Mouse (Mus musculus): ENCODE data around the gene Cdk9. TPM values are rescaled to one million over a fixed set of nuclear protein-coding genes. Genes with fewer than 3 reads are reported as not detected.

Gene Cdk9
- polyA plus RNA-seq, 1 experiment from 2014 or later, result 112 TPM

DNA sequence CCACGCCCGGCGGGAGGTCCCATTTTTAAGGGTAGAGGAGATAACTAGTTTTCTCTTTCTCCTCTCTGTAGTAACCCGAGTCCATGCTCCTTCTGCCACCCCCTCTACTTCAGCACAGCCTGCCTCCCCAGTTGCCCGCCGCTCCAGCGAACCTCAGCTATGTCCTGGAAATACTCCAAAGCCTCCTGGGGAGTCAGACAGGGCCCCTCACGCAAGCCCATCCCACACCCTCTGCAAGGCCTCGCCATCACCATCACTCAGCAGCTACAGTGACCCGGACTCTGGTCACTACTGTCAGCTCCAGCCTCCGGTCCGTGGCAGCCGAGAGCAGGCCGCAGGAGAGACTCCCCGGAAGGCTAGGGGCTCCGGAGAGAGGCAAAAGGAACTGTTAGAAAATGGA lies 36.2 kb upstream of the Cdk9 start:
- H3K9ac ChIP-seq, result no peak overlapping the region
- peaks cover 17% of the 10 kb centered on the region for H3K4me1 ChIP-seq
- no peak overlapping the region for H3K27ac ChIP-seq
- no peak overlapping the region for H3K4me3 ChIP-seq
- no peaks in the 10 kb centered on the region for H3K9me3 ChIP-seq
- 89% methylated on average over 16 of the region's 16 CpGs for WGBS
- H3K36me3 ChIP-seq, result peaks cover 47% of the 10 kb centered on the region
- no peak overlapping the region for H3K4me2 ChIP-seq (replicated peaks)
- no peak for ATAC-seq (ENCODE audit: low FRiP score, low read depth)
- 0 out of 2 replicates have a peak, but pooled peaks cover 3% of the 10 kb centered on the region for H3K27me3 ChIP-seq

DNA sequence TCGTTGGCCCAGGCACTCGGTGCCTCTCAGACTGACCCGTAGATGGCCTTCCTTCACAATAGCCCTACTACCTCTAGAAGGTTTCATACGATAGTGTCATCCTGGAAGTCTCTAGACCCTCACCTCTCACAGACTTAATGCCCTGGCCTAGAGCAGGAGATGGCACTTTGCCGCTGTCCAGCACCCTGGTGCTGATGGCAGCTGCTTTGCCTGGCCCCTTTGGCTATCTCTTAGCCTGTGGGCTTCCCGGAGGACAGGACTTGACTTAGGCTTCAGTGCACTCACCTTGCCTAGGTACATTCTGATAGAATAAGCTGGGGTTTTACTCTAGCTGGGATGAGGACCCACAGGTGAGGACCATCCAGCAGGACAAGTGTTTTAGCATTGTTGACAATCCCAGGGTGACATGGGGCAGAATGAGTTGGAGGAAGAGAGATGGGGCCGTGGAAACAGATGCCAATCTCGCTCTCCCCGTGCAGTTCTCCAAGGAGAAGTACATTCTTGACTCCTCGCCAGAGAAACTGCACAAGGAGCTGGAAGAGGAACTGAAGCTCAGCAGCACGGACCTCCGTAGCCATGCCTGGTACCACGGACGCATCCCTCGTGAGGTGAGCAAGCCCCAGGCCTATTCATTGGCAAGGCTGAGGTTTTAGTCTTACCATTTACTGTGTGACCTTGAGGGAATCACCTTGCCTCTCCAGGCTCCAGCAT lies 31.6 kb upstream of the Cdk9 start:
- no peak for ATAC-seq (ENCODE audit: low FRiP score, low read depth)
- 76% methylated on average over 15 of the region's 15 CpGs for WGBS
- Histone ChIP-seq H3K4me2 (replicated peaks) (no peak overlapping the region), H3K27me3 (peaks cover 47% of the 10 kb centered on the region), H3K27ac (no peak overlapping the region), H3K36me3 (peaks cover 33% of the 10 kb centered on the region), H3K9me3 (no peaks in the 10 kb centered on the region), H3K4me1 (peaks cover 20% of the 10 kb centered on the region), H3K9ac (no peak overlapping the region), H3K4me3 (no peak overlapping the region)

DNA sequence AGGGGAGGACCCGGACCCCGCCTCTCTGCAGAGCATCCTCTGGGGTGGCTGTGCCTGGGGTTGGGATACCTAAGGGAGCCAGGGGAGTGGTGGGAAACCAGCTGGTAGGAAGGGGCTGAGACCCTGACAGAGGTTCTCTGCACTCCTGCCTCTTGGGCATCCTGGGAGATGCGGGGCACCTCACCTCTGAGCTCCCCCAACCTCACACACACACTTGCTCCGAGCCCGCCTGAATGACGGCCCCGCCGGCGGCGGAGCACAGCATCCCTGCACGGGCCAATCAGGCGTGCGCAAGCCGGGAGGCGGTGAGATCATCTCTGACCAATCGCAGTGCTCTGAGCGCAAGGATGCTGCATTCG lies 29.3 kb upstream of the Cdk9 start:
- Histone ChIP-seq H3K4me3 (peak overlapping the region; percentile 57), H3K36me3 (peaks cover 21% of the 10 kb centered on the region), H3K9ac (no peak overlapping the region), H3K27me3 (peaks cover 50% of the 10 kb centered on the region), H3K4me1 (peaks cover 20% of the 10 kb centered on the region), H3K4me2 (replicated peaks) (peak overlapping the region; percentile 97), H3K27ac (no peak overlapping the region), H3K9me3 (no peaks in the 10 kb centered on the region)
- 1% methylated on average over 18 of the region's 18 CpGs for whole genome bisulfite sequencing
- peak; percentile 70; the same call in 1 of the 2 replicates for ATAC-seq (ENCODE audit: low FRiP score, low read depth)

DNA sequence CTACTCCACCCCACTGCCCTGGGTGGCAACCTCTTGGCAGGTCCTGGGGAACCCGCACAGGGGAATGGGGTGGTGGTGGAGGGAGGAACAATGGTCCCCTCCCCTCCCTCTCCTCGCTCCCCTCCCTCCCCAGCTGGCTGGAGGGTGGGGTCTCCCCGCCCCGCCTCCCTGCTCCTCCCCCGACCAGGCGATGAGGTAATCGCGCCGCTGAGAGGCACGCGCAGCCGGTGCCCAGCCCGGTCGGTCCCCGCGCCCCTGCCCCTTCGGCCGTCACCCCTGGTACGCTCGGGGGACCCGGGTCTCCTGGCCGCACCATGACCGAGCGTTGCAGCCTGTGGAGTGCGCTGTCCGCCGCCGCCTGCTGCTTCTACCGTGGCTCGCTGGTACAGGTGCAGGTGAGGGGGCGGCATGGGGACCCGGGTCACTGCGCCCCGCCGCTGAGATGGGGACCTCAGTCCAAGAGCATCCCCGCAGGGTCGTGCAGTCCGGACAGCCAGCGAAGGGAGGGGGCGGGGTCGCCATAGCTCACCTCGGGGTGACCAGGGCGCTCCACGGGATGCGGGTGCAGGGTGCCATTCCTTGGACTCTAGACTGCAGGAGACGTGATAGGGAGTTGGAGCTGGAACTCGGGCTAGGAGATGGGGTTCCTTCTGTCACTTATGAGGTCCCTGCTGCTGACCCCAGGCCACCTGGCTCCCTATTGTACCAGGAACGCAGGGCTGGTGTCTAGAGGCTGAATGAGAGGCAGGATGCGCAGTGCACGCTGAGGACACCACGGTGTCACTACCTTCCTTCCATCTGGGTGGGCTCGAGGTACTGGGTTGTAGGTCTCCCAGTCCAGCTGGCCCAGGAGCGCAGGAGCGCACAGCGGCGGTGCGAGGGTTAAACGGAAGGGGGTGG lies 28.6 kb upstream of the Cdk9 start:
- 3% methylated on average over 45 of the region's 58 CpGs for WGBS
- peaks cover 50% of the 10 kb centered on the region for H3K27me3 ChIP-seq
- peak; percentile 54 for ATAC-seq (ENCODE audit: low FRiP score, low read depth)
- H3K4me3 ChIP-seq, result peak overlapping the region; percentile 57
- H3K4me2 ChIP-seq (replicated peaks), result peak overlapping the region; percentile 97
- peaks cover 15% of the 10 kb centered on the region for H3K36me3 ChIP-seq
- no peak overlapping the region for H3K27ac ChIP-seq
- H3K4me1 ChIP-seq, result peaks cover 20% of the 10 kb centered on the region
- H3K9ac ChIP-seq, result peak overlapping the region; percentile 63
- H3K9me3 ChIP-seq, result no peaks in the 10 kb centered on the region

DNA sequence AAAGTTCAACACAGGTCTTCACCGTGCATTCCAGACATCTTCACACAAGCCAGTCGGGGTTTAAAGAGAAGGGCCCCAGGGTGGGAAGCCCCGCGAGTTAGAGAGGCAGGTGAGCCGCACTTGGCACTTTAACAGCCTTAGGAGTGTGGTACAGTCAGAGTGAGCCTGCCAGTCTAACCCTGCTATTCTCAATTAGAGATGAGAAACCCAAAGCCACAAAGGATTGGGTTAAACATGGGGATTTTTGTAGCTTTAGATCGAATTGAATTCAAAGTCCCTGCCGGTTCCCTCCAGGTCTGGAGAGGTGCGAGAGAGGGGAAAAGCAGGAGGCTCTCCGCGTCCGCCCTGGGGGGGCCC lies 28.0 kb upstream of the Cdk9 start, which contains the start of gene 6330409D20Rik:
6330409D20Rik (minus strand) TSS at position 101 of the 357 bp plus-strand sequence.
- no peak for ATAC-seq (ENCODE audit: low FRiP score, low read depth)
- H3K4me3 ChIP-seq, result peak within 1 kb of the TSS; percentile 57
- WGBS, result 5% methylated on average over 11 of the region's 11 CpGs
- peaks cover 50% of the 10 kb centered on the region for H3K27me3 ChIP-seq
- peaks cover 20% of the 10 kb centered on the region for H3K4me1 ChIP-seq
- no peaks in the 10 kb centered on the region for H3K9me3 ChIP-seq
- H3K36me3 ChIP-seq, result peaks cover 8% of the 10 kb centered on the region
- peak within 1 kb of the TSS; percentile 97 for H3K4me2 ChIP-seq (replicated peaks)
- no peak within 1 kb of the TSS for H3K27ac ChIP-seq
- peak within 1 kb of the TSS; percentile 63 for H3K9ac ChIP-seq

DNA sequence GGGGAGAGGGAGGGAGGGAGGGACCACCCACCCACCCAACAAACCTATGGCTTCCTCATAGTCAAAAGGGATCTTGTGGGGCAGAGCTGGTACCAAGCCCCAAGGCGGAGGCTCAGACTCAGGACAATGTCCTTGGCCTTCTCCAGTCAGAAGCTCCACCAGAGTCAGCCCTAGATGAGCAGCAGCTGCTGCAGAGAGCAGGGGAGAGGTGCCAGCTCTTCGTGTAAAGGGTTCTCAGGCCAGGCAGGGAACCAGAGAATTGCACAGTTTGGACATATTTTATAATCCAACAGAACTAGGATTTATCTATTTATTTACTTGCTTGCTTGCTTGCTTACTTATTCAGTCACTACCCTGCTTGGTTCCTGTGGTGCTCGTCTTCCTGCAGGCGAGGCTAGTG lies 26.4 kb upstream of the Cdk9 start:
- Histone ChIP-seq H3K4me2 (replicated peaks) (no peak overlapping the region), H3K36me3 (no peaks in the 10 kb centered on the region), H3K27me3 (peaks cover 50% of the 10 kb centered on the region), H3K27ac (no peak overlapping the region), H3K4me3 (no peak overlapping the region), H3K4me1 (peaks cover 25% of the 10 kb centered on the region), H3K9ac (no peak overlapping the region), H3K9me3 (no peaks in the 10 kb centered on the region)
- ATAC-seq (ENCODE audit: low FRiP score, low read depth), result no peak
- WGBS, result 74% methylated on average over 4 of the region's 4 CpGs

DNA sequence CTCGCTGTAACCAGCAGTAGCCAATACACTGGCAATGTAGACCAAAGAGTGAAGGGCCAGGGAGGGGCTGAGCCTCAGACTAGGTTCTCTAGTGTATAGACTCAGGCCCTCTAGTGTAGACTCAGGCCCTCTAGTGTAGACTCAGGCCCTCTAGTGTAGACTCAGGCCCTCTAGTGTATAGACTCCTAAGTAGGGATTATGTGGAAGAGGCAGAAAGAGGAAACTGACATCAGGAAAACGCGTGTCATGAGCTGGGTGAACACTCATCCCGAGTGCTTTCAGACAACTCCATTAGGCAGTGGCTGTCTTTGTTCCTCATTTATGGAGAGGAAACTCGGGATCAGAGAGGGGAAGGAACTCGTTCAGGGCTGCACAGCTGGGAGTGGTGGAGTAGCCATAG lies 24.1 kb upstream of the Cdk9 start:
- ATAC-seq (ENCODE audit: low FRiP score, low read depth), result no peak
- H3K4me2 ChIP-seq (replicated peaks), result no peak overlapping the region
- no peak overlapping the region for H3K27ac ChIP-seq
- 0 out of 2 replicates have a peak overlapping the region, but pooled peaks have one; percentile 43 for H3K9ac ChIP-seq
- H3K4me1 ChIP-seq, result peaks cover 36% of the 10 kb centered on the region
- H3K4me3 ChIP-seq, result no peak overlapping the region
- no peaks in the 10 kb centered on the region for H3K9me3 ChIP-seq
- H3K36me3 ChIP-seq, result no peaks in the 10 kb centered on the region
- H3K27me3 ChIP-seq, result peaks cover 28% of the 10 kb centered on the region
- 62% methylated on average over 6 of the region's 6 CpGs for WGBS

DNA sequence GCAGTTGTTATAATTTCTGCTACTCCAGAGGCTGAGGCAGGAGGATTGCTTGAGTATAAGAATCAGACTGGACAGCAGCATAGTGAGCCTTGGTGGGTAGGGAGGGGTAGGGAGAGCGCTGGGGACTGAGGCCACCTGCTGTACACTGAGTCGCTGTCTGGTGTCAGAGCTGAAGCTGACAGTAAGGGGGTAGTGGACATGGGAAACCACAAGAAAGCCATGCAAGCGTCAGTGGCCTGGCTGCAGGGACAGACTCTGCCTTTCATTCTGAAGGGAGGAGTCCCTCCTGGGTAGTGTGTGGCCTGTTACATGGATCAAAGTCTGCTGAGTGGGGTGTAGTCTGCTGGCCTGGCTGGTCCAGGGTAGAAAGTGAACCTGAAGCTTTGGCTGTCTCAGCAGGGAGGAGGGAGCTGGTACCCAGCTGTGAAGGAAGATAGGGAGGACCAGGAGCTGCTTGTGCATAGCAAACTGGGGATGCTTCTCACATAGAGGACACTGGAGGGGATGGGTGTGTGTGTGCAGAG lies 23.5 kb upstream of the Cdk9 start:
- 41% methylated on average over 3 of the region's 3 CpGs for WGBS
- Histone ChIP-seq H3K36me3 (no peaks in the 10 kb centered on the region), H3K27ac (no peak overlapping the region), H3K4me1 (peaks cover 36% of the 10 kb centered on the region), H3K27me3 (peaks cover 22% of the 10 kb centered on the region), H3K9me3 (no peaks in the 10 kb centered on the region), H3K9ac (no peak overlapping the region), H3K4me3 (no peak overlapping the region), H3K4me2 (replicated peaks) (no peak overlapping the region)
- ATAC-seq (ENCODE audit: low FRiP score, low read depth), result no peak

DNA sequence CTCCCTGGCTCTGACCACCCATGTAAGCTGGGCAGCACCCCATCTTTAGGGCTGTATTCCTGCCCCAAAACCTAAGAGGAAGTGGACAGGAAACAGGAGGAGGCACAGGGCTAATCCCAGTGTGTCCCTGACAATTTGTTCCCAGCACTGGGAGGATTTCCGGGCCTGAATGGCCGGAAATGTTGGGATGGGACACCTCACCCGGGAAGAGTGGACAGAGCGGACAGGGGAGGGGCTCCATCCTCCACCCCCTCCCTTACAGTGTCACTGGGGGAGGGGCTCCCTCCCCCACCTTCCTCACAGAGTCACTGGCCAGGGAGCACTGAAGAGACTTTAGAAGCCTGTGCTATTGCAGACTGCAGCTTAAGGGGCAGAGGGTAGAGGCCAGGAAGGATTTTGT lies 22.1 kb upstream of the Cdk9 start:
- Histone ChIP-seq H3K4me3 (no peak overlapping the region), H3K36me3 (no peaks in the 10 kb centered on the region), H3K4me2 (replicated peaks) (no peak overlapping the region), H3K9me3 (no peaks in the 10 kb centered on the region), H3K4me1 (peaks cover 42% of the 10 kb centered on the region), H3K27ac (peak overlapping the region; percentile 35; the same call in 1 of the 2 replicates), H3K9ac (no peak overlapping the region), H3K27me3 (peaks cover 7% of the 10 kb centered on the region)
- no peak for ATAC-seq (ENCODE audit: low FRiP score, low read depth)
- 48% methylated on average over 4 of the region's 4 CpGs for WGBS

DNA sequence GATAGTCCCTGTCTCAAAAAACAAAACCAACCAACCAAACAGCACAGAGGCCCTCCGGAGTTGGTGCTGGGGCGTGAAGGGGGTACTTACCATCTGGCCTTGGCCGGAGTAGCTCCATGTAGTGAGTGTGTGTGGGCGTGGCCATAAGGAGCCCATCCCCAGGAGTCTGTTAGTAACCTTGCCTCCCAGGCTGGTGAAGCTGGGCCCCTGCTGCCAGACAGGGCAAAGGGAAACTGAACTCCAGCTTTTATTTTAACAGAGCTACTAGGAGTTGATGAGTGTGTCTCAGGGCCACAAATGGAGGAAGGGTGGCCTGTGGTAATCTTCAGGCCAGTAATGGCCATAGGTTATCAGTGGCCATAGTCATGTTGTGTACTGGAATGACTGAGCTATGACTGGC lies 21.6 kb upstream of the Cdk9 start:
- H3K36me3 ChIP-seq, result no peaks in the 10 kb centered on the region
- peaks cover 3% of the 10 kb centered on the region for H3K27me3 ChIP-seq
- H3K4me1 ChIP-seq, result peaks cover 46% of the 10 kb centered on the region
- H3K4me2 ChIP-seq (replicated peaks), result no peak overlapping the region
- H3K9me3 ChIP-seq, result no peaks in the 10 kb centered on the region
- WGBS, result 37% methylated on average over 4 of the region's 4 CpGs
- ATAC-seq (ENCODE audit: low FRiP score, low read depth), result no peak
- no peak overlapping the region for H3K9ac ChIP-seq
- H3K27ac ChIP-seq, result peak overlapping the region; percentile 35; the same call in 1 of the 2 replicates
- no peak overlapping the region for H3K4me3 ChIP-seq

DNA sequence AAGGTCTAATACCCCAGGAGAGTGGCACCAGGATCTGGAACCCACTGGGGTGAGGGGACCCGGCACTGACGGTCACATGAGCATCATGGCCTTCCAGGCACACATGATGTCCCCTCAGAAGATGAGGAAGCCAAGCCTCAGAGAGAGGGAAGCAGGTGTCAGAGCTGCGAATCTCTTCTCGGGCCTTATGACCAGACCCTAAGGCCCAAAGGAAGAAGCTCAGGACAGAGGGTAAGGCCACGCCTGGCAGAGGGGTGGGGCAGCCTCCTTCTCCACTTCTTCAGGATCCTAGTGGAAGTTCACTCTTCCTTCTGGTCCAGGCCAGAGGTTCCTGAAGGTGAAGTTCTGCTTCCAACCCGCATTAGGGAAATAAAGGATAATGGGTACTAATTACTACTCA lies 19.8 kb upstream of the Cdk9 start:
- no peaks in the 10 kb centered on the region for H3K36me3 ChIP-seq
- H3K27ac ChIP-seq, result no peak overlapping the region
- no peaks in the 10 kb centered on the region for H3K27me3 ChIP-seq
- peaks cover 57% of the 10 kb centered on the region for H3K4me1 ChIP-seq
- H3K9ac ChIP-seq, result no peak overlapping the region
- no peak overlapping the region for H3K4me2 ChIP-seq (replicated peaks)
- 76% methylated on average over 6 of the region's 6 CpGs for WGBS
- no peak overlapping the region for H3K4me3 ChIP-seq
- no peak for ATAC-seq (ENCODE audit: low FRiP score, low read depth)
- H3K9me3 ChIP-seq, result no peaks in the 10 kb centered on the region

DNA sequence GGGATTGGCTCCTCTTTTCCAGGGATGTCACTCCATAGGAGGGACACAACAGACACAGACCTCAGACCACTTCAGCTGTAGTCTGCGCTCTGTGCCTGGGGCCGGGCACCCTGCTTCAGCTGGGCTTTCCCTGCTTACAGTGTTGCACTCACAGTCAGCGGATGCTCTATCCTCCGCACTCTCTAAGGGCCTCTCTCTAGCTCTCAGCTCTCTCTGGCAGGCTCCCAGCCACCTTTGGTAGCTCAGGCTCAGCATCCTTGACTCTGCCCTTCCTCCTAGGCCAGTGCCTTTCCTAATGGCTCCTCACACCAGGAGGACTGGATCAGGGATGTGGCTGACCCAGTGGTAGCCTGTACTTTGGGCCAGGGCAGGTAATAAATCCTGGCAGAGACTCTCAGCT lies 19.0 kb upstream of the Cdk9 start:
- H3K9ac ChIP-seq, result peak overlapping the region; percentile 25; the same call in 1 of the 2 replicates
- H3K27me3 ChIP-seq, result no peaks in the 10 kb centered on the region
- peak overlapping the region; percentile 63; the same call in 1 of the 2 replicates for H3K27ac ChIP-seq
- peaks cover 60% of the 10 kb centered on the region for H3K4me1 ChIP-seq
- no peak overlapping the region for H3K4me3 ChIP-seq
- 67% methylated on average over 4 of the region's 4 CpGs for WGBS
- ATAC-seq (ENCODE audit: low FRiP score, low read depth), result no peak
- no peaks in the 10 kb centered on the region for H3K9me3 ChIP-seq
- H3K36me3 ChIP-seq, result no peaks in the 10 kb centered on the region
- H3K4me2 ChIP-seq (replicated peaks), result no peak overlapping the region

Data from limb, embryonic 13.5 days (tissue).